Mouse (Mus musculus): ENCODE measurements around the gene Dohh. TPM values are rescaled to one million over a fixed set of nuclear protein-coding genes. Genes with fewer than 3 reads are reported as not detected.

Dohh gene
- polyA plus RNA-seq, 1 experiment from 2014 or later, result 55.7 TPM

DNA sequence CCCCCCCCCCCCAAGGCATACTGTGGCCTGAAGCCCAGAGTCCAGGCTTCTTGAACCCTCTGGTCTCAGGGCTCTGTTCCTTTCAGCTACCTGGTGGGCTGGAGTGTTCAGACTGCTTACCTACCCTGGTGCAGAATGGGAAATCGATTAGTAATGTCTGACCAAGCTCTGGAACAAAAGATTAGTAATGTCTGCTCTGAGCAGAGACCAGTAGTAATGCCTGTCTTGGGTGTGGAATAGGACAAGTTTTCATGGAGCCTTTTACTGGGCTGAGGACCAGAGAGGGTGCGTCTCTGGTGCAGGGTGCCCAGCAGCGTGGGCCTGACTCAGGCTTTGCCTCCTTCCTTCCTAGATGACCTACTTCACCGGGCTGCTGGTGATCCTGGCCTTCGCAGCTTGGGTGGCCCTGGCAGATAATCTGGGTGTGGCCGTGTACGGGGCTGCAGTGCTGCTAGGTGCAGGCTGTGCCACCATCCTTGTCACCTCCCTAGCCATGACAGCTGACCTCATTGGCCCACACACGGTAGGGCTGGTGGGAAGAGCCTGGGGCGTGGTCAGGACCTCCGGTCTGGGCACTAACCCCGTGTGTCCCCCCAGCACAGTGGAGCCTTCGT, 21.8 kb upstream of the Dohh start:
- no peaks in the 10 kb centered on the region for H3K9me3 ChIP-seq (ENCODE audit: control insufficient read depth, low read length)
- H3K27me3 ChIP-seq (ENCODE audit: control insufficient read depth, insufficient read depth, low read length), result peaks cover 27% of the 10 kb centered on the region
- no peak overlapping the region for H3K9ac ChIP-seq (ENCODE audit: low read length)
- no peak for ATAC-seq (ENCODE audit: insufficient number of reproducible peaks, low FRiP score, low TSS enrichment, low read depth)
- H3K27ac ChIP-seq (replicated peaks; ENCODE audit: low read depth, low read length), result no peak overlapping the region
- no peak overlapping the region for H3K4me3 ChIP-seq (ENCODE audit: low read depth, low read length)
- 74% methylated on average over 12 of the region's 12 CpGs for WGBS
- DNase-seq (ENCODE audit: low spot score), result no peak
- peaks cover 26% of the 10 kb centered on the region for H3K4me1 ChIP-seq (ENCODE audit: control insufficient read depth, insufficient read depth, low read length)
- H3K4me2 ChIP-seq (ENCODE audit: low read depth, severe bottlenecking), result no peak overlapping the region
- peaks cover 9% of the 10 kb centered on the region for H3K36me3 ChIP-seq (ENCODE audit: control insufficient read depth, insufficient read depth, low read length)

DNA sequence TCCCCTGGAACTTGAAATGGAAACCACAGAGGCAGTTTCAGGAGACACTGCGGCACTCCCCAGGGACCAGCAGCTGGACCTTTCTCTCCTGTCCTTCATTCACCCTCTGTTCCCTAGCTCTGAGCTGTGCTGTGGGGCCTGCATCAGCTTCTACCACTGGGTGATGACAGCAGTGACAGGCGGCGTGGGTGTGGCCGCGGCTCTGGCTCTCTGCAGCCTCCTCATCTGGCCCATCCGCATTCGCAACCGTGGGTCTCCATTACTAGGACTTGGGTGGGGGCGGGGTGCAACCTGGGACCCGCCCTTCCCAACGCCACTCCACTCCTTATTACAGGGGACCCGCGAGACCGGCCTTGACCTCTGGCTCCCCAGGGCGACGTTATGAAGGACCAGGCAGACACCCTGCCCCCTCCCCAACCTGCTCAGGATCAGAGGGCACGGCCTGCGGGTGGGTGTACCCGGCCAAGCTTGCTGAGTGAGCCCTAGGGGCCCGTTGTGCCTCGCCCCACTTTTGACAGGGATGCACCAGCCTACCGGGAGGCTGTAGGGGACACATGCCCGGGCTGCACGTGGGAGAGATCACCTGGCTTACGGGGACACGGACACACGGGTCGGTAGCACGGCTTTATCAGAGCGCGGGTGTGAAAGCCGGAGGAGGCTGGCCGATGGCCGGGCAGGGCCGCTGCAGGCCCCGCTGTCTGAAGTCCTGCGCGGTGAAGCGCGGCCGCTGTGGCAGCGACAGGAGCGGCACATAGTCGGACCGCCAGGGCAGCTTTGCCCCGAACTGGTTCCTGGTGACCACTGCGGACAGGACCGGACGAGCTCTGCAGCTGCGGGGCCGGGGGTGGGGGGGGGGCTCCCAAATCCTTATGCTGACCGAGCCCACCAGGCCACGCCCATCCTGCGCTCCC, 20.5 kb upstream of the Dohh start:
- Histone ChIP-seq H3K27me3 (ENCODE audit: control insufficient read depth, insufficient read depth, low read length) (peaks cover 27% of the 10 kb centered on the region), H3K36me3 (ENCODE audit: control insufficient read depth, insufficient read depth, low read length) (peaks cover 19% of the 10 kb centered on the region), H3K27ac (replicated peaks; ENCODE audit: low read depth, low read length) (no peak overlapping the region), H3K4me2 (ENCODE audit: low read depth, severe bottlenecking) (peak overlapping the region; percentile 54), H3K9ac (ENCODE audit: low read length) (no peak overlapping the region; the same call in 1 of the 2 replicates), H3K4me1 (ENCODE audit: control insufficient read depth, insufficient read depth, low read length) (peaks cover 17% of the 10 kb centered on the region), H3K4me3 (ENCODE audit: low read depth, low read length) (peak overlapping the region; percentile 28), H3K9me3 (ENCODE audit: control insufficient read depth, low read length) (no peaks in the 10 kb centered on the region)
- no peak for DNase-seq (ENCODE audit: low spot score)
- 0 out of 2 replicates have a peak, but pooled peaks have one; percentile 0 for ATAC-seq (ENCODE audit: insufficient number of reproducible peaks, low FRiP score, low TSS enrichment, low read depth)
- WGBS, result 7% methylated on average over 54 of the region's 54 CpGs

DNA sequence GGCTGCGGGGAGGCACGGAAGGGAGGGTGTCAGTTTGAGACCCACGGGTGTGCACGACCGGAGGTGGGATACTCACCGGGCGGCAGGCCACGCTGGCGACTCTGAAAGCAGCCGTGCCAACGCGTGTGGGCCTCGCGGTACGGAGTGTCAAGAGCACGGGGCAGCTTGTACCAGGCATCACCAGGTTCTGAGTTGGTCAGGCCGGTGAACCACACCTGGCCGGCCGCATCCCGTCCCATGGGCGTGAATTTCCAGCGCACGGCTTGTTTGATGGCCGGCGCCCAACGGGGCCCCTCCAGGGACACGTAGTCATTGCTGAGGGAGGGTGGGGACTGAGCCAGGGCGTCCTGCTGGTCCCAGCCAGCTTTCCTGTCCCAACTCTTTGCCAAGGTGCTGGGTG, 19.6 kb upstream of the Dohh start:
- Histone ChIP-seq H3K4me3 (ENCODE audit: low read depth, low read length) (peak overlapping the region; percentile 28), H3K4me1 (ENCODE audit: control insufficient read depth, insufficient read depth, low read length) (peaks cover 17% of the 10 kb centered on the region), H3K9me3 (ENCODE audit: control insufficient read depth, low read length) (no peaks in the 10 kb centered on the region), H3K4me2 (ENCODE audit: low read depth, severe bottlenecking) (peak overlapping the region; percentile 54), H3K9ac (ENCODE audit: low read length) (0 out of 2 replicates have a peak overlapping the region, but pooled peaks have one; percentile 4), H3K27ac (replicated peaks; ENCODE audit: low read depth, low read length) (no peak overlapping the region), H3K27me3 (ENCODE audit: control insufficient read depth, insufficient read depth, low read length) (peaks cover 27% of the 10 kb centered on the region), H3K36me3 (ENCODE audit: control insufficient read depth, insufficient read depth, low read length) (peaks cover 25% of the 10 kb centered on the region)
- DNase-seq (ENCODE audit: low spot score) (peak; percentile 54), ATAC-seq (ENCODE audit: insufficient number of reproducible peaks, low FRiP score, low TSS enrichment, low read depth) (peak; percentile 11; the same call in 1 of the 2 replicates)
- 11% methylated on average over 28 of the region's 28 CpGs for WGBS

DNA sequence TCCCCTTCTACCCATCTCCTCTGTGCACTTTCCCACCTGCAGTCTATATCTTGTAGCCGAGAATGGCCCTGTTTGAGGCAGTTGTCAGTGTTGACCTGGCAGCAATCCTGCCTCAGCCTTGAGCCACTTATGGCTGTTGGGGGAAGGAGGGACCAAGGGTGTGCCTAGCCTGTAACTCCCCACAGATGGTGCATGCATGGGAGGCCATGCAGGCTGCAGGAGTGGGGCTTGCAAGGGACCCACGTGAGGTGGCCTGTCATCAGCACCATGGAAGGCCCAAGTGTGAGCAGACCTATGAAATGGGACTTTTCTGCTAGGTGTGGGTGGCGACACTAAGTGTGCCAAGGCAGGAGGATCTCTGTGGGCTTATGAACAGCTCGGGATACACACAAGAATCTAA, 19.2 kb upstream of the Dohh start:
- peak; percentile 19; the same call in 1 of the 2 replicates for ATAC-seq (ENCODE audit: insufficient number of reproducible peaks, low FRiP score, low TSS enrichment, low read depth)
- no peak overlapping the region for H3K27ac ChIP-seq (replicated peaks; ENCODE audit: low read depth, low read length)
- H3K4me1 ChIP-seq (ENCODE audit: control insufficient read depth, insufficient read depth, low read length), result peaks cover 17% of the 10 kb centered on the region
- H3K4me2 ChIP-seq (ENCODE audit: low read depth, severe bottlenecking), result peak overlapping the region; percentile 54; the same call in 1 of the 2 replicates
- H3K4me3 ChIP-seq (ENCODE audit: low read depth, low read length), result peak overlapping the region; percentile 28; the same call in 1 of the 2 replicates
- peak; percentile 50 for DNase-seq (ENCODE audit: low spot score)
- peaks cover 27% of the 10 kb centered on the region for H3K27me3 ChIP-seq (ENCODE audit: control insufficient read depth, insufficient read depth, low read length)
- H3K36me3 ChIP-seq (ENCODE audit: control insufficient read depth, insufficient read depth, low read length), result peaks cover 28% of the 10 kb centered on the region
- H3K9me3 ChIP-seq (ENCODE audit: control insufficient read depth, low read length), result no peaks in the 10 kb centered on the region
- 35% methylated on average over 4 of the region's 4 CpGs for WGBS
- no peak overlapping the region for H3K9ac ChIP-seq (ENCODE audit: low read length)

DNA sequence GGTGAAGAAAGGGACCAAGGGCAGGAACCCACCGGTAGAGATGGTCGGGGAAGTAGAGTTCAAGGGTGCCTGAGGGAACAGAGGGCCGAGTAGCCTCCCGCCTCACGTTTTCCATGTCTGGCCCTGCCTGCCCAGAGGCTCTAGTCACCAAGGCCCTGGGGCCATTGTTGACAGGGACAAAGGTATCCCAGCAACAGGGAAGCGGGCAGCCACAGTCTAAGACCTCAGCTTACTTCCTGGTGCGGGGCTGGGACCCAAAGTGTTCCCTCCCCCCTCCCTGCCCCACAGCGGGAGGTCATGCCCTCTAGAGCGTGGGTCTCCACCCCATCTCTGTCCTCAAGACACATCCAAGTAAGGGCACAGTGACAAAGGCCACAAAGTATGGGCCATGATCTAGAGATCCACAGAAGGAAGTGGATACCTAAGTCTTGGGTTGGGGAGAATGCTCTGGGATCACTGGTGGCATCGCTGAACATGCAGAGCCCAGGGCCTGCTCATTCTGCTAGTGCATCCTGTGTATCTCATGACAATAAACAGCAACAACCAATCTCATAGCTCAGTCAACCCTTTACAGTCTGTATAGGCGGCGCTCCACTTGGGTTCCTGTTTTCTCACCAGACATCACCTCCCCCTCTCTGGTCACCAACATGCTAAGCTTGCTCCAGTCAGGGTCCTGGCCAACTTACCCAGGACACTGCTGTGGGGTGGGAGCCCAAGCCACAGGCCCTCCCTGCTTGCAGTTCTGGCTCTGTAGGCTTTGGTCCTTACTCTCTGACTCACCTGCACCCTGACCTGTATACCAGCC, 18.4 kb upstream of the Dohh start, which contains the start of gene 4930404N11Rik:
TSS of gene 4930404N11Rik (minus strand) at position 145 of the 805 bp plus-strand sequence.
- ATAC-seq (ENCODE audit: insufficient number of reproducible peaks, low FRiP score, low TSS enrichment, low read depth) (no peak; the same call in 1 of the 2 replicates), DNase-seq (ENCODE audit: low spot score) (no peak)
- H3K36me3 ChIP-seq (ENCODE audit: control insufficient read depth, insufficient read depth, low read length), result peaks cover 34% of the 10 kb centered on the region
- H3K4me1 ChIP-seq (ENCODE audit: control insufficient read depth, insufficient read depth, low read length), result peaks cover 17% of the 10 kb centered on the region
- peak within 1 kb of the TSS; percentile 54; the same call in 1 of the 2 replicates for H3K4me2 ChIP-seq (ENCODE audit: low read depth, severe bottlenecking)
- H3K9ac ChIP-seq (ENCODE audit: low read length), result 0 out of 2 replicates have a peak within 1 kb of the TSS, but pooled peaks have one; percentile 4
- peak within 1 kb of the TSS; percentile 28 for H3K4me3 ChIP-seq (ENCODE audit: low read depth, low read length)
- 30% methylated on average over 12 of the region's 12 CpGs for WGBS
- H3K27me3 ChIP-seq (ENCODE audit: control insufficient read depth, insufficient read depth, low read length), result peaks cover 27% of the 10 kb centered on the region
- H3K9me3 ChIP-seq (ENCODE audit: control insufficient read depth, low read length), result no peaks in the 10 kb centered on the region
- H3K27ac ChIP-seq (replicated peaks; ENCODE audit: low read depth, low read length), result no peak within 1 kb of the TSS

DNA sequence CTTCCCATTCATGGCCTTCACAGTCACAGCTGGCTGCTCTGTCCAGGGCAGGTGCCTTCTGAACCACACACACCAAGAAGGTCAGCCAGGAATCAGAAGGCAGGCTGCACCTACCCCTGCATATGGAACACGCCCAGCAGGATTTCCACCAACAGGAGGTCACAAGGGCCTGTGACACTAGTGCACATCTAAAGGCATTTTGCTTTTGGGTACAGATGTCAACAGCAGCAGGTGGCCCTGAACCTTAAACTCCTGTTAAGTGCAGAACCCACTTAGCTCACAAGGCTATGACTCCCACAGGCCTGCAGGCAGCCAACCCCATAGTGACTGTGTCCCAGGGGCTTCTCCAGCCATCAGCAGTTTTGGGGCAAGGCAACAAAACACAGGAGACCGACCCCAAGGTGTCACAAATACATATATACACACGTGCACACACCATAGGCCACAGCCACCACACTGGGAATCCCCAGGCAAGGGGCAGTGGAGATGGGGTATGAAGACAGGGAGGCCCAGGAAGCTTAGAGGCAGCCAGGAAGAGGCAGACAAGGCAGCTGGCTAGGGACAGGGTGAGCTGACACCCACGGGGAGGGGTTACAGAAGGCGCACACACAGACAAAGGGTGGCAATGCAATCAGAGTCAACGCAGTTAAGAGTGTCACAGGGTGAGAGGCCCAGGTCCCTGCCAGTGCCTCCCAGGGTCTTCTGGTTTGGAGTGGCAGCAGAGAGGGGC, 17.6 kb upstream of the Dohh start:
- H3K36me3 ChIP-seq (ENCODE audit: control insufficient read depth, insufficient read depth, low read length), result peaks cover 37% of the 10 kb centered on the region
- peaks cover 17% of the 10 kb centered on the region for H3K4me1 ChIP-seq (ENCODE audit: control insufficient read depth, insufficient read depth, low read length)
- DNase-seq (ENCODE audit: low spot score), result no peak
- H3K4me2 ChIP-seq (ENCODE audit: low read depth, severe bottlenecking), result no peak overlapping the region
- H3K9me3 ChIP-seq (ENCODE audit: control insufficient read depth, low read length), result no peaks in the 10 kb centered on the region
- 82% methylated on average over 6 of the region's 6 CpGs for WGBS
- no peak overlapping the region for H3K27ac ChIP-seq (replicated peaks; ENCODE audit: low read depth, low read length)
- H3K27me3 ChIP-seq (ENCODE audit: control insufficient read depth, insufficient read depth, low read length), result peaks cover 27% of the 10 kb centered on the region
- H3K9ac ChIP-seq (ENCODE audit: low read length), result no peak overlapping the region
- H3K4me3 ChIP-seq (ENCODE audit: low read depth, low read length), result no peak overlapping the region
- ATAC-seq (ENCODE audit: insufficient number of reproducible peaks, low FRiP score, low TSS enrichment, low read depth), result no peak

DNA sequence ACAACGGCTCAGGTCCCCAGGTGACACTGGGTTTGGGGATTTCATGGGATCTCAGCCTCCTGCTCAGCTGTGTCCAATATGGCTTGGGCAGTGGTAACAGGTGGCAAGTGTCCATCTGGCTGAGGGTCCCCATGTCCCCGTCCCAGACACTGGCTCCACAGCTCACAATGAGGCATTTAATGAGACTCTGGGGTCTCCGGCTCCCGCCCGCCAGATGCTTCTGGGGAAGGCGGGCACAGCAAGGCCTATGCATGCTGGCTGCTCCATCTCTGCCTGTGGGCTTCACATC, 17.1 kb upstream of the Dohh start:
- no peak overlapping the region for H3K4me3 ChIP-seq (ENCODE audit: low read depth, low read length)
- DNase-seq (ENCODE audit: low spot score) (no peak), ATAC-seq (ENCODE audit: insufficient number of reproducible peaks, low FRiP score, low TSS enrichment, low read depth) (no peak)
- peaks cover 37% of the 10 kb centered on the region for H3K36me3 ChIP-seq (ENCODE audit: control insufficient read depth, insufficient read depth, low read length)
- H3K27ac ChIP-seq (replicated peaks; ENCODE audit: low read depth, low read length), result no peak overlapping the region
- no peak overlapping the region for H3K9ac ChIP-seq (ENCODE audit: low read length)
- H3K27me3 ChIP-seq (ENCODE audit: control insufficient read depth, insufficient read depth, low read length), result peaks cover 27% of the 10 kb centered on the region
- H3K9me3 ChIP-seq (ENCODE audit: control insufficient read depth, low read length), result no peaks in the 10 kb centered on the region
- 88% methylated on average over 6 of the region's 6 CpGs for WGBS
- no peak overlapping the region for H3K4me2 ChIP-seq (ENCODE audit: low read depth, severe bottlenecking)
- H3K4me1 ChIP-seq (ENCODE audit: control insufficient read depth, insufficient read depth, low read length), result peaks cover 17% of the 10 kb centered on the region

Data from limb, embryonic 11.5 days (tissue).